Mouse (Mus musculus): Measurements from ENCODE around the gene Prkca.

- TF ChIP-seq CTCF (conservative IDR thresholded peaks at IDR 0.05; ENCODE audit: insufficient read depth, insufficient read length, low read depth, low read length) (no peak), POLR2A (IDR thresholded peaks at IDR 0.05; ENCODE audit: low read depth, low read length) (no peak)
These were observed 91.6 kb downstream of the Prkca start for GRCm38 (mm10) chr11:108251924-108252775.
